In genomic region chr4:121103304-121103703, GRCm38 (mm10) we compare ENCODE assay signal across 40 mouse cellular contexts. TPM values are rescaled to one million over a fixed set of nuclear protein-coding genes. Genes with fewer than 3 reads are reported as not detected.
A peak's percentile ranks its signal among the peaks of the same experiment; 100 is the strongest.
DNase-seq lines count a peak whose midpoint lies in the region; ATAC-seq lines count a peak whose summit lies in the region.
"Had no signal": no experiment of that assay in that cellular context is flagged by ENCODE, and none has a peak within 500 bp of the region (broad histone marks: within the 10 kb centered on the region; RNA-seq: fewer than 3 reads in every experiment).

No protein-coding gene starts in this region.

- no peaks in the 10 kb centered on the region; the same call in 1 of the 2 replicates for H3K4me1 ChIP-seq in forebrain, embryonic 13.5 days
- H3K4me1 ChIP-seq: embryonic facial prominence, embryonic 12.5 days; heart, embryonic 12.5 days; hindbrain, embryonic 15.5 days; limb, embryonic 10.5 days; limb, embryonic 15.5 days; liver, embryonic 13.5 days; megakaryocyte, embryonic 14.5 days; midbrain, embryonic 12.5 days had no signal

- H3K4me2 ChIP-seq in forebrain, embryonic 13.5 days, result no peak overlapping the region
- H3K4me2 ChIP-seq: embryonic facial prominence, embryonic 12.5 days; forebrain, embryonic 15.5 days; heart, embryonic 12.5 days; hindbrain, embryonic 15.5 days; limb, embryonic 15.5 days; liver, embryonic 13.5 days; midbrain, embryonic 12.5 days had no signal

- no peak for ATAC-seq in forebrain, embryonic 13.5 days
- ATAC-seq: CD4-positive, CD25-positive, alpha-beta regulatory T cell, adult 4 months; forebrain, embryonic 15.5 days; inflammation-experienced regulatory T-cells, adult 6 months; lung, postnatal 0 days had no signal

- WGBS in forebrain, embryonic 13.5 days, result 88% methylated on average over 4 of the region's 4 CpGs

- H3K27me3 ChIP-seq in forebrain, embryonic 13.5 days, result peaks cover 3% of the 10 kb centered on the region; the same call in 1 of the 2 replicates
- H3K27me3 ChIP-seq: embryonic facial prominence, embryonic 12.5 days; forebrain, embryonic 15.5 days; heart, embryonic 12.5 days; hindbrain, embryonic 15.5 days; limb, embryonic 15.5 days; liver, embryonic 13.5 days; megakaryocyte, embryonic 14.5 days; midbrain, embryonic 12.5 days had no signal

- no peak overlapping the region for H3K9ac ChIP-seq in forebrain, embryonic 13.5 days
- H3K9ac ChIP-seq: embryonic facial prominence, embryonic 12.5 days; forebrain, embryonic 15.5 days; heart, embryonic 12.5 days; hindbrain, embryonic 15.5 days; limb, embryonic 15.5 days; liver, embryonic 13.5 days; midbrain, embryonic 12.5 days had no signal

- H3K36me3 ChIP-seq in forebrain, embryonic 13.5 days (ENCODE audit: poor library complexity, severe bottlenecking), result no peaks in the 10 kb centered on the region
- H3K36me3 ChIP-seq: embryonic facial prominence, embryonic 12.5 days; forebrain, embryonic 15.5 days; heart, embryonic 12.5 days; hindbrain, embryonic 15.5 days; limb, embryonic 10.5 days; limb, embryonic 15.5 days; liver, embryonic 13.5 days; midbrain, embryonic 12.5 days had no signal

- H3K4me3 ChIP-seq in forebrain, embryonic 13.5 days, result no peak overlapping the region
- H3K4me3 ChIP-seq: embryonic facial prominence, embryonic 12.5 days; forebrain, embryonic 15.5 days; heart, embryonic 12.5 days; hindbrain, embryonic 15.5 days; limb, embryonic 10.5 days; limb, embryonic 15.5 days; liver, embryonic 13.5 days; megakaryocyte, embryonic 14.5 days; midbrain, embryonic 12.5 days had no signal

- DNase-seq in right cerebral cortex, adult 2 months (ENCODE audit: low spot score in 2 of 2), result peak; percentile 69 to 73
- DNase-seq in right cerebral cortex, postnatal 14 days, result no peak
- DNase-seq in frontal cortex, postnatal 36 days (ENCODE audit: low spot score in 2 of 2), result peak; percentile 60 to 84
- peak; percentile 65 to 73 for DNase-seq in left cerebral cortex, postnatal 36 days (ENCODE audit: low spot score in 2 of 2)
- no peak for DNase-seq in adipocyte (ENCODE audit: low spot score)
- no peak for DNase-seq in adrenal gland, adult 2 months
- DNase-seq: adrenal gland, adult 8-10 months; cerebellum, adult 9-10 months; embryo, embryonic 11 days; gastrocnemius, postnatal 25 days; heart, adult 11 months; kidney, adult 11 months; kidney, postnatal 25 days; liver, embryonic 13.5 days; lung, adult 18-20 months; lung, postnatal 4 days; thymus, postnatal 14 days had no signal

- intact Hi-C loops in left cerebral cortex, postnatal 36 days (cut with DNase I), result no loop called here

- no peak overlapping the region for H3K27ac ChIP-seq in forebrain, embryonic 13.5 days
- H3K27ac ChIP-seq: embryonic facial prominence, embryonic 12.5 days; forebrain, embryonic 15.5 days; hindbrain, embryonic 15.5 days; limb, embryonic 10.5 days; limb, embryonic 15.5 days; liver, embryonic 13.5 days; midbrain, embryonic 12.5 days had no signal

- no peaks in the 10 kb centered on the region for H3K9me3 ChIP-seq in forebrain, embryonic 13.5 days (replicated peaks)
- H3K9me3 ChIP-seq: embryonic facial prominence, embryonic 12.5 days; forebrain, embryonic 15.5 days; heart, embryonic 12.5 days; hindbrain, embryonic 15.5 days; limb, embryonic 10.5 days; limb, embryonic 15.5 days; liver, embryonic 13.5 days; midbrain, embryonic 12.5 days had no signal

RNA-seq across cellular contexts. Expression of gene Zmpste24, which starts 5.3 kb away (rescaled TPM):
- total RNA-seq in left cerebral cortex, postnatal 36 days (2021), result 10 to 100 TPM; 21.1 to 23.9 TPM
- polyA plus RNA-seq in forebrain, embryonic 13.5 days (2015; fragmentation: Nextera tagmentation; extraction: Ambion mirVana), result 28.1 and 30.5 TPM in 2 replicates
- 10 to 100 TPM; 45.1 to 55.6 TPM for total RNA-seq in adrenal gland, adult 2 months (2021)
- polyA plus RNA-seq in adrenal gland, adult 2 months (2012; rRNA removed), result 16.2 and 19.7 TPM in 2 replicates

RNA-seq across cellular contexts. Expression of gene Tmco2, which starts 5.7 kb away (rescaled TPM):
- total RNA-seq in left cerebral cortex, postnatal 36 days (2021), result not detected
- not detected in 2 replicates for polyA plus RNA-seq in forebrain, embryonic 13.5 days (2015; fragmentation: Nextera tagmentation; extraction: Ambion mirVana)
- not detected for total RNA-seq in adrenal gland, adult 2 months (2021)
- polyA plus RNA-seq in adrenal gland, adult 2 months (2012; rRNA removed), result not detected in 2 replicates
- total RNA-seq: adrenal gland, adult 8-10 months; adrenal gland, postnatal 4 days; gastrocnemius, adult 18-20 months; gastrocnemius, postnatal 25 days; hematopoietic stem cell, adult 5-6 weeks; layer of hippocampus, adult 18-20 months; layer of hippocampus, postnatal 10 days had no signal
- polyA plus RNA-seq: CD4-positive, CD25-positive, alpha-beta regulatory T cell, adult 4 months; embryonic facial prominence, embryonic 12.5 days; forebrain, embryonic 15.5 days; heart, embryonic 12.5 days; heart, postnatal 0 days; hindbrain, embryonic 15.5 days; inflammation-experienced regulatory T-cells, adult 6 months; kidney, embryonic 14.5 days; limb, embryonic 10.5 days; limb, embryonic 15.5 days; liver, embryonic 13.5 days; lung, postnatal 0 days; midbrain, embryonic 12.5 days; neural tube, embryonic 14.5 days; small intestine, adult 2 months; stomach, embryonic 14.5 days; urinary bladder, adult 2 months had no signal

Comparison
In these comparisons a context has a peak if more than half of its experiments do, and no peak if none do; other contexts are left out.
1. DNase-seq: peak in right cerebral cortex, adult 2 months (2 of 2), frontal cortex, postnatal 36 days (2 of 2) and left cerebral cortex, postnatal 36 days (2 of 2); none in right cerebral cortex, postnatal 14 days (single experiment), adipocyte (single experiment) and adrenal gland, adult 2 months (single experiment).